Mouse (Mus musculus) stomach, postnatal 0 days (tissue): ENCODE data around the gene Adcy1.

ENCODE experiments used
- CTCF ChIP-seq: IDR thresholded peaks from 2 replicates; pipeline ENCODE4 v1.5.1; 2016; ENCODE audit warnings: antibody characterized with exemption, low read depth, mild to moderate bottlenecking, moderate library complexity
- EP300 ChIP-seq: optimal IDR thresholded peaks from 2 replicates; pipeline ENCODE3; 2016; ENCODE audit warnings: antibody characterized with exemption

DNA sequence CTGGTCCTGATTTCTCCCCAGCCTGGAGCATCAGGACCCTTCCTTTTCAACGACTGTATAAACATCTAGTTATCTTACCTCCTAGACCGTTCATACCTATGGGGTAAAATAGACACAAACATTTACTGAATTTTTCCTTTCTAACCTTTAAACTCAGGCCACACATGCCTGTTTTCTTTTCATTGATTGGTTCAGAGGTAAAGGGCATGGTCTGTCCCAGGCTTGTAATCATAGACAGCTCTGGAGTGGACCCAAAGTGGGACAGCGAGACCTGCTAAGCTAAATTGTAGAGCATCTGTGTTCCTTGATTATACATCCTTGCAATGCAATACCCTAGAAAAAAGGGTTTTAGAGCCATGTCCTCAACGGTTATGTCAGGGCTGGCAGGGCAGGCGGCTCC is 70.4 kb downstream of the Adcy1 start:
- TF ChIP-seq CTCF (no peak), EP300 (no peak)
